Mouse (Mus musculus): ENCODE measurements around the gene Col11a2.

Gene Col11a2

DNA sequence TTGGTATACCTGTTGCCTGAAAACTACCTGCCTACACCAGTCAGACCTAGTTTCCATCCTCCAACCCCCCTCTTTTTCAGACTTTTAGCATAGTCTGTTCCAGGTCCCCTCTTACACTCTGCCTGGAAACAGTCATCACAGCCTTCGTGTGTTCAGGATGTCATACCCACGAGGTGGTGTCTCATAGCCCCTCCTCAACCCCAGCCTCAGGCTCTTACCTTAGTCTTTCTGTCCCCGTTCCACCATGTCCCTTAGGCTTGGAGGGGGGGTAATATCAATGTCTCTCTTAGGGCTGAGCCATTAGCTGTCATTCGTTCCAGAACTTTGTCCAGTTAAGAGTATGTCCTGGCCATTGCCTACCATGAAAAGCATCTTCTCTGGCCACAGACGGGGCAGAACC lies 61.9 kb downstream of the Col11a2 start:
- in situ Hi-C loops (cut with MboI; ENCODE audit: low sequenced_read_pairs) = no loop called here

DNA sequence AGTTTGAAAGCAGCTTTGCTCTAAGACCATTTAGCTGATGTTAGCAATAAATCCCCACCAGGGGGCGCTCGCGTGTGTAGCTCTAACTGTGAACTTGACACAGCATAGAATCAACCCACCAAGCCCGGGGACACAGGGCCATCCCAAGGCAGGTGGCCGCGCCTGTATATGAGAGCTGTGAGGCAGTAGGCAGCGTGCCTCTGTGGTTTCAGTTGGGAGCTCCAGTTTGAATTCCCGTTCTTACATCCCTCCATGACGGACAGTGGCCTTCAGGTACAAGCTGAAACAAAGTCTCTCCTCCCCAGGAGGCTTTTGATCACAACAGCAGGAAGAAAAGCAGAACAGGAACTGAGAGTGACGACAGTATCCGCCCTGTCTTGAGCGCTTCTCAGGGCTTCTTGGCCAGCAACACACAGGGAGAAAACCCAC lies 62.4 kb downstream of the Col11a2 start:
- in situ Hi-C loops (cut with MboI; ENCODE audit: low sequenced_read_pairs) = no loop called here

DNA sequence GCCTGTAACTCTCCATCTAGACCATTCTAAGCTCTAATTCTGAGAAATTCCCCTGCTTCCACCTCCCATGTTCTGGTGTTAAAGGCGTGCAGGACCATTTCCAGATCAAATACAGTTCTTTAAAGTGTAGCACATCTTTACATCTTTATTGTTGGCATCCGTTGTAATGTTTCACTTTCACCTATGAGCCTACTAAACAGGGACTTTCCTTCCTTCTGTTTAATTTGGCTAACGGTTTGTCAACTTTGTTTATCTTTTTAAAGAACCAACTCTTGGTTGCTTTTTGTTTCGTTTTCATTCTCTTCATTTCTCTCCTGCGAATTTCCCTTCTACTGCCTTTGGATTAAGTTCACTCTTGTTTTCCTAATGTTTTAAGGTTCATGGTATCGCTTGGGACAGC lies 63.6 kb downstream of the Col11a2 start:
- in situ Hi-C loops (cut with MboI; ENCODE audit: low sequenced_read_pairs) = no loop called here

DNA sequence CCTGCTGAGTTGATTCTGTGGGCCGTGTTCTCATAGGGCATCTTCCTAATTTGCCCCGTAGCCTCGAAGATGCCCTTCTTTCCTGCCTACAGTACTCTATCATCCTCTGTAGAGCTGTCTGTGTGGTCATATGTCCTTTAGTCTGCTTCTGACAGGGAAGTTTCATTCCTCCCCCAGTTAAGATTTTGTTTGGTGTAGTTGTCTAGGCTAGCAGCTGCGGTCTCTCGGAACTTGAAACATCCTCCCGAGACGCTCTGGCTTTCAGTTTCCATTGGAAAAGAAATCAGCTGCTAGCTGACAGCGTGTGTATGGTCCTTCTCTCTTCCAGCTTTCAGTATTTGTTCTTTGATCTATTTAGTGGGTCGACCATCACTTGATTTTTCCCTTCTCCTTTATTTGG lies 65.6 kb downstream of the Col11a2 start:
- in situ Hi-C loops (cut with MboI; ENCODE audit: low sequenced_read_pairs) = no loop called here

DNA sequence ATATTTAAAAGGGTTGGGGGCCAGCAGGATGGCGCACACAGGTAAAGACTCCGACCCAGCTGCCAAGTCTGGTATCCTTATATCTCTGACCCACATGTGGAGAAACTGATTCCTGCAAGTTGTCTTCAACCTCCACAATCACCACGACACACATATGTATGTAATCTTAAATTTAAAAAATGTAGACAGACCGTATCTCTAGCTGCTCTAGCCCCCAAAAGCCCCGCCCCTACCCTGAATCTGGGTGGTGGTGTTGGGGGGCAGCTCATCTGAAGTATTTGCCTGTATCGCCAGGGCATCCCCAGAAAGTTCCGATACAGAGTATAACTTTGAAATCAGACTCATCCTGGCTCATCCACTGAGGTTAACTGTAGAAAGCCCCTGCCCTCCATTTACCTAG lies 67.3 kb downstream of the Col11a2 start:
- in situ Hi-C loops (cut with MboI; ENCODE audit: low sequenced_read_pairs) = no loop called here

DNA sequence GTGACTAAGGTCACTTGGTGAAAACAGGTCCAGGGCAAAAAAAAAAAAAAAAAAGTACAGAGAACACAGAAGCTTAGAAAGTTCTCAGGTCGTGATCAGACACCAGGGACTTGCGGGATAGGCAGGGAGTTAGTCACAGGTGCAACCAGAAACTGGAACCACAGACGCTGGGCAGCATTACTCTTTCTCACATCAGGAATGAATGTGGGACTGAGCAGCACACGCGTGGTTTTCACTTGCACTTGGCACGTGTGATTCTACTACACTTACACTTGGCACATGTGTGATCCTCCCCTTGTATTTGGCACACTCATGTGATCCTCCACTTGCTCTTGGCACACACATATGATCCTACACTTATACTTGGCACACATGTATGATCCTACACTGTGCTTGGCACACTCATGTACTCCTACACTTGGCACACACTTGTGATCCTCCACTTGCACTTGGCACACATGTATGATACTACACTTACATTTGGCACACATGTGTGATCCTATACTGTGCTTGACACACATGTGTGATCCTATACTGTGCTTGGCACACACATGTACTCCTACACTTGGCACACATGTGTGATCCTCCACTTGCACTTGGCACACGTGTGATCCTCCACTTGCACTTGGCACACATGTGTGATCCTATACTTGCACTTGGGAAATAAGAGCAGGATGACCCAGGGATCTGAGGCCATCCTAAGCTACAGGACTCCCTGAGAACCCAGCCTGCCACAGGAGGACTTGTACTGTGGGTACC lies 68.1 kb downstream of the Col11a2 start:
- in situ Hi-C loops (cut with MboI; ENCODE audit: low sequenced_read_pairs) = no loop called here

DNA sequence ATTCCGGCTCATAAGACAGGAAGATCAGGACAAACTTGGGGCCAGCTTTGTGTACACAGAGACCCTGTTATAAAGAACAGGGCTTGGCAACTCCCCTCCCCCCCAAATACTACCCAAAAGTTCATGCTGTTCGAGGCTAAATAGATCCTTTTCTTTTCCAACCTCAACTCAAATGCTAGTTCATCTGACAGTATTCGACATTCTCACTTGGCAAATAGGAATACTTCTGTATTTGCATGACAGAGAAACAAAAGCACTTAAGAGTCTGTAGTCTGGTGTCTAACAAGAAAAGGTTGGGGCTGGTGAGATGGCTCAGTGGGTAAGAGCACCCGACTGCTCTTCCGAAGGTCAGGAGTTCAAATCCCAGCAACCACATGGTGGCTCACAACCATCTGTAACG lies 69.2 kb downstream of the Col11a2 start:
- in situ Hi-C loops (cut with MboI; ENCODE audit: low sequenced_read_pairs) = no loop called here

DNA sequence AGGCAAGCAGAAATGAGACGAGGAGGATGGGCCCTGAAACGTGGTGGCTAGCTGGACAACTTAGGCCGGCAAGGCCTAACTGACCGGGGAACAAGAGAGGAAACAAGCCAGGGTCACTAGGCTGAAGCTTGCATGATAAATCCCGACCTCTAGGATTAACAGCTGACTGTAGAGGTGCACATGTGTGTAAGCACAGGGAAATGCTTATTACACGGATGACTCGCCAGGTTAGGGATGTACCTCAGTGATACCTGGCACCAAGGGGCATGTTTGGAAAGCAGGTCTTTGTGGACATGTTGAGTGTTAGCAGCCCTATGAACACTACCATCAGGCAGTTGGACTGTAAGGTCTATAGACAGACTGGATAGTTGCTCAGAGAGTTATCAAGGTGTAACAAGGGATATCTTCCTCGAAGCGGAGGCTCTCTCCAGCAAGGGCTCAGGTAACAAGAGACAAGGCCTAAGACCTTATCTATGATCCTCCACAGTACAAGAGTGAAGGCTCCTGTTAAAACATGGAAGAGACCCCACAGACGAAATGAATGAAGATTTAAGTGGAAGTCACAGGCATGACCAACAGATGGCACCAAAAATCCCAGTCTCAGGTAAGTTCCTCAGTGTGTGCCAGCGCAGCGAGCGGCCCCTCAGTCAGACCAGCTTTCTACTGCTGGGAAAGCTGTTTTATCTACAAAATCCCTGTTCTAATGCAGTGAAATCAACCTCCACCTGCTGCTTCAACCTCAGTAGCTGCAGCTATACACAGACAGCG lies 70.0 kb downstream of the Col11a2 start:
- in situ Hi-C loops (cut with MboI; ENCODE audit: low sequenced_read_pairs) = no loop called here

DNA sequence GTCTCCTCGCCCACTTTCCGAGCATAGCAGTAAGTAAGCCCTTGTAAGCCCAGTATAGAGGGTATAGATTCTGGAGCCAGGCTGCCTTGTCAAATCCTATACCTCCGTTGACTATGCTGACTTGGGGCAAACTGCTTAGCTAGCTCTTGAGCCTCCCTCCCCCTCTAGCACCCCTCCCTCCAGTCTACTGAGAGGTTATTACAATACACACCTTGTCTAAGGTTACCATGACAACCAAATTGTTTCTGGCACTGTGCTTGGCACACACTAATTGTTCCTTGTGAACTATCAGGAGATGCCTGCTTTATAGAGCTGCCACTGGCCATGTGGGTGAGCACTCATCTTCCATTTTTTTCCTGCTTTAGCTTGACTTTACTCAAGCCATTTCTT lies 70.6 kb downstream of the Col11a2 start:
- in situ Hi-C loops (cut with MboI; ENCODE audit: low sequenced_read_pairs) = no loop called here

DNA sequence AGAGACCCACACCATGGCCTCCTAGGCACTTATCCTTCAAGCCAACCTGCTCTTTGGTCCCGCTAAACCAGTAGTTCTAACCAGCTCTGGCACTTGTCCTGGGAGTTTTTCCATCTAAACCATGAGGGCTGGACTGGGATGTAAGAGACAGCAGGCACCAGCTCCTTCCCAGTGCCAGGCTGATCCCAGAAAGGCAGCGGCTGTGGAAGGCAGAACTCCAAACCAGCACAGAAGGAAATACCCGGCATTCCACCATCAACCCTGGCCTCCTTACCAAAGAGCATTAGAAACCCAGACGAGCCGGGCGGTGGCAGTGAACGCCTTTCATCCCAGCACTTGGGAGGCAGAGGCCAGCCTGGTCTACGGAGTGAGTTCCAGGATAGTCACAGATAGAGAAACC lies 71.1 kb downstream of the Col11a2 start:
- in situ Hi-C loops (cut with MboI; ENCODE audit: low sequenced_read_pairs) = no loop called here

DNA sequence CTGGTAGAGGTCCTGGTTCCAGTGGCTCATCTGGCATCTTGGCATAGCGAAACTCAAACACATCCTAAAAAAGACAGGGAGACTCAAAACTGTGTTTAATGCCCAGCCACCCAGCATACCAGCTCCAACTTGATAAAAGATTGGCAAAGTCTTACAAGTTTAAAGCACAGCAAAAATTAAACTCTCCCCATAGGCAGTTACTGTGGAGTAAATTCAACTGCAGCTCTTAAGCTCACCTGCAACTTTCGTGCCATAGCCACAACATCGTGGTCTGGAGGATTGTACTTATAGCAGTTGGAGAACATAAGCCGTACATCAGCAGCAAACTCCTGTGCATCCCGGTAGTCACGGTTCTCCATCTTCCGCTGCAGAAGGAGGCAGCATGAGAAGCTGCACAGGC lies 74.9 kb downstream of the Col11a2 start:
- in situ Hi-C loops (cut with MboI; ENCODE audit: low sequenced_read_pairs) = no loop called here

Data from CH12F3 (cell line).